Mouse (Mus musculus): ENCODE measurements around the gene Chd2.

DNA sequence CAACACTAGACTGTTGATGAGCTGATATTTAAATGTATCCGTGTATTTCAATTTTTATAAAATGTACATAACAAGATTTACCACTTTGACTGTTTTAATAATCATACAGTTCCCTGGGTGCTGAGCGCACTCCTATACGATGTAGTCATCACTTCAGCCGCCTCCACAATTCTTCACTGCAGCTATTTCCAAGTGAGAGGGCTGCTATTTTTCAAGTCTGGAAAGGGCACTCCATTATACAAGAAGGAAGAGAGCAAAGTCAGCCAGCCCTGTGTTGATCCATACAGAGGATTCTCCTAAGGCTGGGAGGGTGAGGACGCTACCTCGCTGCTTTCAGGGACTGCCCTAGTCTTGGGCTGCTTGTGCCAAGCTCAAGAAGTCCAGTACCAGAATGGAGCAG lies 45.1 kb upstream of the Chd2 start:
- TF ChIP-seq CTCF (IDR thresholded peaks at IDR 0.05) (no peak), EP300 (IDR thresholded peaks at IDR 0.05; ENCODE audit: insufficient read depth, low read depth, low read length) (no peak)

Measured in heart, adult 2 months (tissue).